8 mouse cellular contexts compared by ENCODE assay signal in the genomic region with DNA sequence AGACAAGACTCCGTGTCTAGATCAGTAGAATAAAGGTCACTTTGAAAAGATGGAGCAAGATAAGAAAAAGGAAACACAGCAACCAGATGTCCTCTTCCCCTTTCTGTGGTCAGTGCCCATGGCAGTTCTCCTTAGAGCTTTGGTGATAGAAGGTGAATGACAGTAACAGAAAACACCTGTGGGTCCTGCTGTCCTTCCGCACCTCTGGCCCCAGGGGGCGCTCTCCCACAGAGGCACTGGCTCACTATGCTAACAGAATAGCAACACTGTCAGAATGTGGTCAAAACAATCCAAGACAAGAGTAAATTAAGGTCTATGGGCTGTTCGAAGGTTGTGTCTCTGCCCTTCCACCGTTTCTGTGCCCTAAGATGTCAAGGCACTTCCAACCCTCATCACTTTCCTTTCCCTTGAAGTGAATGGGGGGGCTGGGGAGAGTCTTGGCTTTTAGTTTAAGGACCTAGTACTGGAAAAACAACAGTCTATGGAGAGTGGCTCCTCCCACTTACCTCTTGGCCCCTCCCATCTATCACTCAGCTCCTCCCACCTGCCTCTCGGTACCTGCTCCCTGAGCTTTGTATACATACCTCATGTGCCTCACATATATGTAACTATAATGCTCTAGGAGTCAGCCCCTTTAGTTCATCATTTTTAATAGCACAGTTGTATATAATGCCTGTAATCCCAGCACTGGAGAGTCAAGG.
DNase-seq lines count a peak whose midpoint lies in the region.

No protein-coding gene starts in this region.

- H3K4me1 ChIP-seq in heart, embryonic 10.5 days: no peaks in the 10 kb centered on the region

- 62% methylated on average over 6 of the region's 6 CpGs for WGBS in heart, embryonic 10.5 days

- H3K9me3 ChIP-seq in heart, embryonic 10.5 days: no peaks in the 10 kb centered on the region

- no peak overlapping the region for H3K4me3 ChIP-seq in heart, embryonic 10.5 days

- no peaks in the 10 kb centered on the region for H3K36me3 ChIP-seq in heart, embryonic 10.5 days

- no peak overlapping the region for H3K27ac ChIP-seq in heart, embryonic 10.5 days

- no peaks in the 10 kb centered on the region for H3K27me3 ChIP-seq in heart, embryonic 10.5 days (ENCODE audit: insufficient read depth, poor library complexity, severe bottlenecking)

- DNase-seq in heart, postnatal 4 days: peak; percentile 36
- DNase-seq in heart, embryonic 10.5 days (ENCODE audit: low spot score): no peak
- peak; percentile 85 for DNase-seq in CD4-positive, CD25-positive, alpha-beta regulatory T cell, adult 2 months (ENCODE audit: low read depth, low spot score)
- DNase-seq in adrenal gland, adult 2 months: peak; percentile 26
- DNase-seq in kidney, postnatal 4 days: peak; percentile 39 to 46
- peak; percentile 44 for DNase-seq in spleen, adult 12 weeks (ENCODE audit: low spot score)
- no peak for DNase-seq in frontal cortex, adult 2 months (ENCODE audit: extremely low spot score in 1 of 2, low spot score in 1 of 2)
- DNase-seq in right cerebral cortex, adult 2 months (ENCODE audit: low spot score in 2 of 2): no peak

Comparison
In these comparisons a context has a peak if more than half of its experiments do, and no peak if none do; other contexts are left out.
1. DNase-seq: peak in heart, postnatal 4 days (single experiment), CD4-positive, CD25-positive, alpha-beta regulatory T cell, adult 2 months (single experiment), adrenal gland, adult 2 months (single experiment), kidney, postnatal 4 days (2 of 2) and spleen, adult 12 weeks (single experiment); none in heart, embryonic 10.5 days (single experiment), frontal cortex, adult 2 months (0 of 2) and right cerebral cortex, adult 2 months (0 of 2).